Mouse (Mus musculus): ENCODE data around the gene Cisd1.

- TF ChIP-seq CTCF (conservative IDR thresholded peaks at IDR 0.05 in 1 of 2, IDR thresholded peaks at IDR 0.05 in 1 of 2; ENCODE audit: low read depth in 2 of 2, low read length in 2 of 2) (peak; percentile 87 to 95), ETS1 (conservative IDR thresholded peaks at IDR 0.05; ENCODE audit: low read depth, low read length) (no peak), MAX (IDR thresholded peaks at IDR 0.05; ENCODE audit: low read length) (no peak), POLR2A (IDR thresholded peaks at IDR 0.05; ENCODE audit: low read depth, low read length) (no peak), MXI1 (IDR thresholded peaks at IDR 0.05; ENCODE audit: low read depth, low read length) (no peak), IRF4 (IDR thresholded peaks at IDR 0.05; ENCODE audit: low read depth, low read length) (no peak), SMC3 (IDR thresholded peaks at IDR 0.05; ENCODE audit: low read depth, low read length) (peak; percentile 92), MYC (IDR thresholded peaks at IDR 0.05; ENCODE audit: low read depth, low read length) (no peak), SIN3A (IDR thresholded peaks at IDR 0.05; ENCODE audit: low read length) (no peak), CHD1 (IDR thresholded peaks at IDR 0.05; ENCODE audit: low read depth, low read length) (no peak)
Observed at GRCm38 (mm10) chr10:71326789-71327188, 18.0 kb downstream of the Cisd1 start.

Data from CH12.LX (cell line).